Mouse (Mus musculus): Measurements from ENCODE around the gene Ribc2. TPM values are rescaled to one million over a fixed set of nuclear protein-coding genes. Genes with fewer than 3 reads are reported as not detected.

Ribc2 gene
- polyA plus RNA-seq, 1 experiment from 2014 or later = 0.57 TPM

DNA sequence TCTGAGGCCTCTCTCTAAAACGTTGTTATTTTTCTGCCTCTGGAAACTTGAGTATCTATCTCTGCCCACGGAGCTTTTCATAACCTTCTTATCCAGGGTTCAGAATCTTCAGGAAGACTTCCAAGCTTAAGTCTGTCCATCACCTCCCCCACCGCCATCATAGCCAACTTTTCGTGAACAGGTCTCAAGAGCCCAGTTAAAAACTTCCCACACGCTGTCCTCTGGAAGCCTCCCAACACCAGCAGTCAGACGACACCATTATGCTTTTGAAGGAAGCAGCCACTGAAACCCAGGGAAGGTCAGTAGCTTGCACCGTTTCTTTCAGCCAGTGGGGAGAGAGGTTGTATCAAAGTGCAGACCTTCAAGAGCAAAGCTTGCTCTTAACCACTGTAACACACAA lies 55.0 kb downstream of the Ribc2 start:
- Histone ChIP-seq H3K36me3 (no peaks in the 10 kb centered on the region), H3K27me3 (ENCODE audit: low read depth, poor library complexity, severe bottlenecking) (no peaks in the 10 kb centered on the region), H3K27ac (replicated peaks) (no peak overlapping the region), H3K9me3 (replicated peaks) (no peaks in the 10 kb centered on the region), H3K4me1 (peaks cover 2% of the 10 kb centered on the region; the same call in 1 of the 2 replicates), H3K4me3 (no peak overlapping the region)
- no peak for DNase-seq (ENCODE audit: low spot score)
- WGBS = 84% methylated on average over 7 of the region's 7 CpGs

DNA sequence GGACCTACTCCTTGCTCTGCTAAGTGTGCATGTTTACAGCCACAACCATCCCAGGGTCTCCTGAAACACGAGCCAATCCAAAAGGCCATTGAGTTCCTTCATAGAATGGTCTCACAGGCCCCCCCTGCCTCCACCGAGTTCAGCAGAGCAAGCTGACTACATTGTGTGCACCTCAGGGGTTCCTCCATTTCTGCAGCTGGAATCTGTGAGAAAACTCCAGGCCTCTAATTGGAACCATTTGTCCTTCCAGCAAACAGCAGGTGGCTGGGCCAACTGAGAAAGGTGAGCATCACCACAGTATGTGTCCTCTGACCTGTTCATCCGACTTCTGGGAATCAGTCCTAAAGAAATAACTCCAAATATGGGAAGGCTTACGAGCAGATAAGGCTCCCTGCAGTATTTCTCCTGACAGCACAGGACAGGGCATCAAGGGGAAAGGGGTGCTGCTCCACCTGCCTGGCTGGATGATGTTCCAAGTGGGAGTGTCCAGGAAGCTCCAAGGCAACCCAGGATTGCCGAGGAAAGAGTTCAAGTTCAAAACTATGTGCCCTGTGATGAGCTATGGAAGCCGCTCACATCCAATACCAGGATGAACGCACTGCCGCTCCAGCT lies 56.4 kb downstream of the Ribc2 start:
- peaks cover 2% of the 10 kb centered on the region; the same call in 1 of the 2 replicates for H3K4me1 ChIP-seq
- H3K27ac ChIP-seq (replicated peaks) = no peak overlapping the region
- DNase-seq (ENCODE audit: low spot score) = peak; percentile 29
- no peak overlapping the region for H3K4me3 ChIP-seq
- 54% methylated on average over 8 of the region's 8 CpGs for WGBS
- no peaks in the 10 kb centered on the region for H3K36me3 ChIP-seq
- H3K27me3 ChIP-seq (ENCODE audit: low read depth, poor library complexity, severe bottlenecking) = no peaks in the 10 kb centered on the region
- no peaks in the 10 kb centered on the region for H3K9me3 ChIP-seq (replicated peaks)

Other genes with a start within 250 kb of the Ribc2 start
- gene Gm29666, start 212.0 kb upstream of the Ribc2 start, polyA plus RNA-seq (2016; fragmentation: Nextera tagmentation; extraction: Ambion mirVana) = 0.96 and 1.1 TPM in 2 replicates
- gene Nup50, start 208.7 kb upstream of the Ribc2 start, polyA plus RNA-seq (2016; fragmentation: Nextera tagmentation; extraction: Ambion mirVana) = 70.5 and 70.7 TPM in 2 replicates
- 10.1 and 10.8 TPM in 2 replicates for gene 5031439G07Rik, start 143.5 kb upstream of the Ribc2 start, polyA plus RNA-seq (2016; fragmentation: Nextera tagmentation; extraction: Ambion mirVana)
- 0.16 TPM in 1 of 2 replicates, not detected in the other for gene Upk3a, start 114.9 kb upstream of the Ribc2 start, polyA plus RNA-seq (2016; fragmentation: Nextera tagmentation; extraction: Ambion mirVana)
- 33.1 and 34.9 TPM in 2 replicates for gene Fam118a, start 103.1 kb upstream of the Ribc2 start, polyA plus RNA-seq (2016; fragmentation: Nextera tagmentation; extraction: Ambion mirVana)
- gene Smc1b, start 114 bp upstream of the Ribc2 start, polyA plus RNA-seq (2016; fragmentation: Nextera tagmentation; extraction: Ambion mirVana) = 0.11 and 0.12 TPM in 2 replicates
- 162 and 179 TPM in 2 replicates for gene Fbln1, start 73.9 kb downstream of the Ribc2 start, polyA plus RNA-seq (2016; fragmentation: Nextera tagmentation; extraction: Ambion mirVana)
- 341 and 369 TPM in 2 replicates for gene Atxn10, start 204.2 kb downstream of the Ribc2 start, polyA plus RNA-seq (2016; fragmentation: Nextera tagmentation; extraction: Ambion mirVana)